Mouse (Mus musculus) heart, embryonic 11.5 days (tissue): ENCODE results near the gene Gcfc2. TPM values are rescaled to one million over a fixed set of nuclear protein-coding genes. Genes with fewer than 3 reads are reported as not detected.
A peak's percentile ranks its signal among the peaks of the same experiment; 100 is the strongest.

ENCODE experiments used
- ATAC-seq: fragments of 200-750 bp; cut with Nextera tagmentation; replicated peaks from 2 replicates; pipeline ENCODE4 v1.8.0; 2017; ENCODE audit warnings: moderate library complexity; ENCODE audit not compliant: insufficient number of reproducible peaks, low FRiP score, low TSS enrichment
- H3K27ac ChIP-seq: fragments of 300-500 bp; sonication (generic); 2 replicates; pipeline ENCODE4 v1.5.1; 2014; ENCODE audit warnings: mild to moderate bottlenecking, low read depth, low read length
- H3K27me3 ChIP-seq: fragments of 300-500 bp; sonication (generic); 2 replicates; pipeline ENCODE4 v1.6.1; 2014; ENCODE audit warnings: mild to moderate bottlenecking, low read length, mixed read lengths; ENCODE audit not compliant: control insufficient read depth, insufficient read depth
- H3K36me3 ChIP-seq: fragments of 300-500 bp; sonication (generic); 2 replicates; pipeline ENCODE4 v1.6.1; 2014; ENCODE audit warnings: mild to moderate bottlenecking, low read length, moderate library complexity, mixed read lengths; ENCODE audit not compliant: control insufficient read depth, insufficient read depth
- H3K4me1 ChIP-seq: fragments of 300-500 bp; sonication (generic); 2 replicates; pipeline ENCODE4 v1.6.1; 2014; ENCODE audit warnings: low read length; ENCODE audit not compliant: control insufficient read depth, insufficient read depth
- H3K4me2 ChIP-seq: fragments of 300-500 bp; sonication (generic); 2 replicates; pipeline ENCODE4 v1.6.1; 2014; ENCODE audit warnings: mild to moderate bottlenecking, moderate library complexity
- H3K4me3 ChIP-seq: fragments of 300-500 bp; sonication (generic); 2 replicates; pipeline ENCODE4 v1.5.1; 2014; ENCODE audit warnings: low read depth, low read length
- H3K9ac ChIP-seq: fragments of 300-500 bp; sonication (generic); 2 replicates; pipeline ENCODE4 v1.6.1; 2014; ENCODE audit warnings: mild to moderate bottlenecking, low read depth, low read length, moderate library complexity
- H3K9me3 ChIP-seq: fragments of 300-500 bp; sonication (generic); replicated peaks from 2 replicates; pipeline ENCODE4 v1.6.1; 2016; ENCODE audit warnings: low read length; ENCODE audit not compliant: control insufficient read depth
- WGBS: fragments of 180-500 bp; shearing (Covaris S2); extraction: QIAGEN DNeasy Blood & Tissue Kit; methylation state at CpG from one replicate; pipeline ENCODE4 v1.1.7; 2014; ENCODE audit not compliant: insufficient replicate concordance; 5-methylcytosine and 5-hydroxymethylcytosine counted together
- polyA plus RNA-seq: library from polyadenylated mRNA; unstranded; fragments of >200 nt; fragmentation: Nextera tagmentation; extraction: Ambion mirVana; gene quantifications from 2 replicates; pipeline ENCODE4 v1.2.1, GENCODE M21; 2014

Gcfc2 gene
- polyA plus RNA-seq, 1 experiment from 2014 or later: 7.8 TPM

- Histone ChIP-seq H3K4me2 (no peak overlapping the region), H3K9me3 (no peaks in the 10 kb centered on the region), H3K27me3 (no peaks in the 10 kb centered on the region), H3K27ac (no peak overlapping the region), H3K4me3 (no peak overlapping the region), H3K9ac (no peak overlapping the region), H3K36me3 (peaks cover 39% of the 10 kb centered on the region), H3K4me1 (peaks cover 7% of the 10 kb centered on the region)
- no peak for ATAC-seq
- 92% methylated on average over 1 of the region's 1 CpGs for WGBS
These were observed 36.8 kb downstream of the Gcfc2 start for GRCm38 (mm10) chr6:81960284-81960683.

GRCm38 (mm10) chr6:81965296-81966067 is 42.0 kb downstream of the Gcfc2 start, which contains the start of gene Mrpl19:
Gene Mrpl19, minus strand, starts transcription at chr6:81965958.
- peak; percentile 94 for ATAC-seq
- H3K4me3 ChIP-seq: peak within 1 kb of the TSS; percentile 82
- H3K9me3 ChIP-seq: no peaks in the 10 kb centered on the region
- H3K4me1 ChIP-seq: peaks cover 7% of the 10 kb centered on the region
- WGBS: under 1% methylated on average over 44 of the region's 44 CpGs
- no peak within 1 kb of the TSS for H3K27ac ChIP-seq
- peak within 1 kb of the TSS; percentile 73 for H3K4me2 ChIP-seq
- H3K27me3 ChIP-seq: no peaks in the 10 kb centered on the region
- H3K36me3 ChIP-seq: peaks cover 13% of the 10 kb centered on the region
- H3K9ac ChIP-seq: peak within 1 kb of the TSS; percentile 79

- peaks cover 7% of the 10 kb centered on the region for H3K4me1 ChIP-seq
- peaks cover 10% of the 10 kb centered on the region for H3K36me3 ChIP-seq
- 42% methylated on average over 2 of the region's 2 CpGs for WGBS
- peak overlapping the region; percentile 82 for H3K4me3 ChIP-seq
- no peaks in the 10 kb centered on the region for H3K27me3 ChIP-seq
- H3K9me3 ChIP-seq: no peaks in the 10 kb centered on the region
- no peak overlapping the region for H3K9ac ChIP-seq
- H3K4me2 ChIP-seq: peak overlapping the region; percentile 48
- ATAC-seq: 0 out of 2 replicates have a peak, but pooled peaks have one; percentile 40
- no peak overlapping the region for H3K27ac ChIP-seq
These were observed 42.6 kb downstream of the Gcfc2 start for GRCm38 (mm10) chr6:81966068-81966544.

DNA sequence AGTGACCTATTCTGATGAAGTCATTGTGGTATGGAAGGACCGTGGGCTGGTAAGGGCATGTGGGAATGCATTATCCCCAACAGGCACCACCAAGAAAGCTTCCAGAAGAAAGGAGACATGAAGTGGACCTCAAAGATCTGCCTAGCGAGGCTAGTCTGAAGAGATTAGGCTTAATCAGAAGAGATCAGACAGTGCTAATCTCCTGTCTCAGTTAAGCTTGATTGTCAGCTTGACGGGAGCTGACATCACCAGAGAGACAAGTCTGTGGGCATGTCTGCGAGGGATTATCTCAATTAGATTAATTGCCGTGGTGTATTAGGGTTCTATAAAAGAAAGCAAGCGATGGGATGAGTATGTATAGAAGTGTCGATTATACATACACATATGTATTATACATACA is 47.7 kb downstream of the Gcfc2 start:
- H3K36me3 ChIP-seq: no peaks in the 10 kb centered on the region
- no peaks in the 10 kb centered on the region for H3K27me3 ChIP-seq
- WGBS: 67% methylated on average over 7 of the region's 7 CpGs
- ATAC-seq: no peak
- no peaks in the 10 kb centered on the region for H3K4me1 ChIP-seq
- no peak overlapping the region for H3K9ac ChIP-seq
- no peak overlapping the region for H3K27ac ChIP-seq
- H3K4me3 ChIP-seq: no peak overlapping the region
- no peak overlapping the region for H3K4me2 ChIP-seq
- H3K9me3 ChIP-seq: no peaks in the 10 kb centered on the region

DNA sequence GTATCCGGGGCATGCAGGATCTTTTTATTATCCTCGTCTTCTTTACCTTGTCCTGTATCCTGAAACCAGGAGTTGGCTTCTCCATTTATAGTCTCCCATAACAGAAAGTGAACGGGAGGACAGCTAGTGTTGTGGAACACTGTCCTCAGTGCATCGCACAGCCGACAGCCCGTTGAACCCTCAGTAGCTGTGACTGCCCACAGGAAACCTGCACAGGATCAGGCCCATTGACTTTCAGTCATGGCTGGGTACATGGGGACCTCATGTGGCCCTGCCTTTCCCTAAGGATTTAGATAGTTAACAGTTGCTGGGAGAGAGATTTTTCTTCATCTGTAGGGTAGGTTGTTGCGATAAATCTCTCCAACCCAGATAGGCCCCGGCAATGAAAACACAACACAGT is 49.1 kb downstream of the Gcfc2 start:
- no peaks in the 10 kb centered on the region for H3K4me1 ChIP-seq
- H3K9ac ChIP-seq: no peak overlapping the region
- no peak for ATAC-seq
- H3K9me3 ChIP-seq: no peaks in the 10 kb centered on the region
- WGBS: 72% methylated on average over 8 of the region's 8 CpGs
- no peak overlapping the region for H3K4me3 ChIP-seq
- no peaks in the 10 kb centered on the region for H3K27me3 ChIP-seq
- H3K36me3 ChIP-seq: no peaks in the 10 kb centered on the region
- no peak overlapping the region for H3K27ac ChIP-seq
- H3K4me2 ChIP-seq: no peak overlapping the region

GRCm38 (mm10) chr6:81975971-81976621 is 52.6 kb downstream of the Gcfc2 start:
- Histone ChIP-seq H3K4me1 (no peaks in the 10 kb centered on the region), H3K27me3 (no peaks in the 10 kb centered on the region), H3K9ac (no peak overlapping the region), H3K36me3 (no peaks in the 10 kb centered on the region), H3K4me3 (no peak overlapping the region), H3K4me2 (no peak overlapping the region), H3K9me3 (no peaks in the 10 kb centered on the region), H3K27ac (no peak overlapping the region)
- 35% methylated on average over 7 of the region's 7 CpGs for WGBS
- ATAC-seq: no peak

GRCm38 (mm10) chr6:81979286-81979685 is 55.8 kb downstream of the Gcfc2 start:
- Histone ChIP-seq H3K27ac (no peak overlapping the region), H3K4me3 (no peak overlapping the region), H3K36me3 (no peaks in the 10 kb centered on the region), H3K9ac (no peak overlapping the region), H3K4me2 (no peak overlapping the region), H3K9me3 (no peaks in the 10 kb centered on the region), H3K4me1 (no peaks in the 10 kb centered on the region), H3K27me3 (no peaks in the 10 kb centered on the region)
- ATAC-seq: no peak
- WGBS: 77% methylated on average over 4 of the region's 4 CpGs

- Histone ChIP-seq H3K27me3 (no peaks in the 10 kb centered on the region), H3K9me3 (no peaks in the 10 kb centered on the region), H3K9ac (no peak overlapping the region), H3K4me2 (no peak overlapping the region), H3K4me3 (no peak overlapping the region), H3K36me3 (no peaks in the 10 kb centered on the region), H3K4me1 (peaks cover 9% of the 10 kb centered on the region), H3K27ac (no peak overlapping the region)
- no peak for ATAC-seq
- WGBS: 83% methylated on average over 8 of the region's 8 CpGs
These were observed 62.7 kb downstream of the Gcfc2 start for GRCm38 (mm10) chr6:81986171-81986570.
